Mouse (Mus musculus): ENCODE results near the gene Ctdspl. TPM values are rescaled to one million over a fixed set of nuclear protein-coding genes. Genes with fewer than 3 reads are reported as not detected.
A peak's percentile ranks its signal among the peaks of the same experiment; 100 is the strongest.

Gene Ctdspl
- polyA plus RNA-seq, 1 experiment from 2014 or later: 13.6 TPM

- Histone ChIP-seq H3K4me2 (ENCODE audit: low read depth, severe bottlenecking) (no peak overlapping the region), H3K9me3 (ENCODE audit: control insufficient read depth, low read length) (no peaks in the 10 kb centered on the region), H3K27me3 (ENCODE audit: control insufficient read depth, insufficient read depth, low read length) (peaks cover 10% of the 10 kb centered on the region; the same call in 1 of the 2 replicates), H3K36me3 (ENCODE audit: control insufficient read depth, insufficient read depth, low read length) (no peaks in the 10 kb centered on the region), H3K27ac (replicated peaks; ENCODE audit: low read depth, low read length) (no peak overlapping the region), H3K9ac (ENCODE audit: low read length) (no peak overlapping the region), H3K4me1 (ENCODE audit: control insufficient read depth, insufficient read depth, low read length) (peaks cover 6% of the 10 kb centered on the region; the same call in 1 of the 2 replicates), H3K4me3 (ENCODE audit: low read depth, low read length) (no peak overlapping the region)
- ATAC-seq (ENCODE audit: insufficient number of reproducible peaks, low FRiP score, low TSS enrichment, low read depth): no peak
- DNase-seq (ENCODE audit: low spot score): no peak
- WGBS: 95% methylated on average over 5 of the region's 5 CpGs
Measured at GRCm38 (mm10) chr9:119090462-119090861, 164.2 kb downstream of the Ctdspl start.

GRCm38 (mm10) chr9:119091581-119092310 lies 165.5 kb downstream of the Ctdspl start:
- 0 out of 2 replicates have a peak overlapping the region, but pooled peaks have one; percentile 4 for H3K9ac ChIP-seq (ENCODE audit: low read length)
- H3K27me3 ChIP-seq (ENCODE audit: control insufficient read depth, insufficient read depth, low read length): peaks cover 10% of the 10 kb centered on the region; the same call in 1 of the 2 replicates
- H3K27ac ChIP-seq (replicated peaks; ENCODE audit: low read depth, low read length): no peak overlapping the region
- WGBS: 68% methylated on average over 12 of the region's 12 CpGs
- peaks cover 16% of the 10 kb centered on the region for H3K4me1 ChIP-seq (ENCODE audit: control insufficient read depth, insufficient read depth, low read length)
- no peaks in the 10 kb centered on the region for H3K36me3 ChIP-seq (ENCODE audit: control insufficient read depth, insufficient read depth, low read length)
- no peak overlapping the region; the same call in 1 of the 2 replicates for H3K4me3 ChIP-seq (ENCODE audit: low read depth, low read length)
- H3K9me3 ChIP-seq (ENCODE audit: control insufficient read depth, low read length): no peaks in the 10 kb centered on the region
- H3K4me2 ChIP-seq (ENCODE audit: low read depth, severe bottlenecking): peak overlapping the region; percentile 88
- DNase-seq (ENCODE audit: low spot score): no peak
- no peak for ATAC-seq (ENCODE audit: insufficient number of reproducible peaks, low FRiP score, low TSS enrichment, low read depth)

GRCm38 (mm10) chr9:119092473-119093418 lies 166.5 kb downstream of the Ctdspl start:
- peaks cover 10% of the 10 kb centered on the region; the same call in 1 of the 2 replicates for H3K27me3 ChIP-seq (ENCODE audit: control insufficient read depth, insufficient read depth, low read length)
- H3K36me3 ChIP-seq (ENCODE audit: control insufficient read depth, insufficient read depth, low read length): no peaks in the 10 kb centered on the region
- ATAC-seq (ENCODE audit: insufficient number of reproducible peaks, low FRiP score, low TSS enrichment, low read depth) (no peak), DNase-seq (ENCODE audit: low spot score) (peak; percentile 51)
- H3K27ac ChIP-seq (replicated peaks; ENCODE audit: low read depth, low read length): no peak overlapping the region
- H3K9ac ChIP-seq (ENCODE audit: low read length): peak overlapping the region; percentile 32
- 3% methylated on average over 45 of the region's 45 CpGs for WGBS
- peak overlapping the region; percentile 88 for H3K4me2 ChIP-seq (ENCODE audit: low read depth, severe bottlenecking)
- peaks cover 16% of the 10 kb centered on the region for H3K4me1 ChIP-seq (ENCODE audit: control insufficient read depth, insufficient read depth, low read length)
- no peaks in the 10 kb centered on the region for H3K9me3 ChIP-seq (ENCODE audit: control insufficient read depth, low read length)
- H3K4me3 ChIP-seq (ENCODE audit: low read depth, low read length): peak overlapping the region; percentile 42

Small RNAs within 50 kb of the gene (microRNA-seq; reads per million reads assigned to microRNA genes)
- gene Mir26a-1: 14.6 reads per million, percentile 25 among the genes with 10 or more reads in this experiment

Other genes with a start within 250 kb of the Ctdspl start
- 26.0 and 26.5 TPM in 2 replicates for gene Vill, start 126.3 kb downstream of the Ctdspl start, polyA plus RNA-seq (2014; fragmentation: Nextera tagmentation; extraction: Ambion mirVana)
- 18.8 and 22.0 TPM in 2 replicates for gene Plcd1, start 167.0 kb downstream of the Ctdspl start, polyA plus RNA-seq (2014; fragmentation: Nextera tagmentation; extraction: Ambion mirVana)
- 1.2 and 2.1 TPM in 2 replicates for gene Dlec1, start 176.0 kb downstream of the Ctdspl start, polyA plus RNA-seq (2014; fragmentation: Nextera tagmentation; extraction: Ambion mirVana)
- gene Acaa1b, start 230.6 kb downstream of the Ctdspl start, polyA plus RNA-seq (2014; fragmentation: Nextera tagmentation; extraction: Ambion mirVana): 0.92 and 1.4 TPM in 2 replicates
- gene Gm47289, start 232.7 kb downstream of the Ctdspl start, polyA plus RNA-seq (2014; fragmentation: Nextera tagmentation; extraction: Ambion mirVana): not detected in 2 replicates

Measured in limb, embryonic 11.5 days (tissue).